Mouse (Mus musculus) thymus, postnatal 0 days (tissue): ENCODE data around the gene Acoxl. TPM values are rescaled to one million over a fixed set of nuclear protein-coding genes. Genes with fewer than 3 reads are reported as not detected.

Experiments used
- DNase-seq: peaks from one replicate; pipeline ENCODE4 v3.0.0-alpha.2; 2015; ENCODE audit warnings: low spot score
- polyA plus RNA-seq: library from polyadenylated mRNA; unstranded; fragments of >200 nt; fragmentation: Nextera tagmentation; extraction: Ambion mirVana; gene quantifications from 2 replicates; pipeline ENCODE4 v1.2.1, GENCODE M21; 2015

The Acoxl gene
- polyA plus RNA-seq, 1 experiment from 2014 or later: 3.6 TPM

GRCm38 (mm10) chr2:128117605-128118004 is 278.9 kb downstream of the Acoxl start:
- no peak for DNase-seq

GRCm38 (mm10) chr2:128118971-128119370 is 280.3 kb downstream of the Acoxl start:
- no peak for DNase-seq

- DNase-seq: peak; percentile 83
These were observed 283.8 kb downstream of the Acoxl start for GRCm38 (mm10) chr2:128122491-128122890.

- DNase-seq: peak; percentile 16
These were observed 284.5 kb downstream of the Acoxl start for GRCm38 (mm10) chr2:128122891-128123771.

- peak; percentile 16 for DNase-seq
These were observed 285.4 kb downstream of the Acoxl start for GRCm38 (mm10) chr2:128123921-128124683.

- no peak for DNase-seq
These were observed 286.0 kb downstream of the Acoxl start for GRCm38 (mm10) chr2:128124693-128125092.

- peak; percentile 96 for DNase-seq
These were observed 287.2 kb downstream of the Acoxl start, which contains the start of gene Bcl2l11 for GRCm38 (mm10) chr2:128125635-128126470. Gene Bcl2l11, plus strand, starts transcription at chr2:128126038.

- DNase-seq: peak; percentile 37
These were observed 287.9 kb downstream of the Acoxl start for GRCm38 (mm10) chr2:128126591-128127051.

GRCm38 (mm10) chr2:128127121-128127671 is 288.5 kb downstream of the Acoxl start:
- DNase-seq: peak; percentile 94

GRCm38 (mm10) chr2:128127691-128128292 is 289.1 kb downstream of the Acoxl start:
- no peak for DNase-seq

GRCm38 (mm10) chr2:128128532-128128931 is 289.9 kb downstream of the Acoxl start:
- DNase-seq: no peak

GRCm38 (mm10) chr2:128131503-128131902 is 292.8 kb downstream of the Acoxl start:
- no peak for DNase-seq

GRCm38 (mm10) chr2:128132635-128133034 is 294.0 kb downstream of the Acoxl start:
- DNase-seq: no peak

- no peak for DNase-seq
These were observed 295.2 kb downstream of the Acoxl start for GRCm38 (mm10) chr2:128133865-128134264.

- DNase-seq: no peak
These were observed 295.8 kb downstream of the Acoxl start for GRCm38 (mm10) chr2:128134474-128134873.

GRCm38 (mm10) chr2:128134948-128135347 is 296.3 kb downstream of the Acoxl start:
- DNase-seq: no peak

- no peak for DNase-seq
These were observed 298.2 kb downstream of the Acoxl start for GRCm38 (mm10) chr2:128136769-128137433.

- DNase-seq: no peak
These were observed 299.0 kb downstream of the Acoxl start for GRCm38 (mm10) chr2:128137480-128138276.

GRCm38 (mm10) chr2:128138924-128139323 is 300.2 kb downstream of the Acoxl start:
- no peak for DNase-seq
